Mouse (Mus musculus) liver, adult 2 months (tissue): Measurements from ENCODE around the gene Scin. TPM values are rescaled to one million over a fixed set of nuclear protein-coding genes. Genes with fewer than 3 reads are reported as not detected.

ENCODE experiments used
- DNase-seq: peaks from one replicate; pipeline ENCODE4 v3.0.0-alpha.2; 2011; ENCODE audit warnings: low read depth, low spot score; ENCODE audit errors: extremely low read depth
- H3K27ac ChIP-seq: fragments of 200-500 bp; replicated peaks from 2 replicates; pipeline ENCODE4 v1.5.1; 2012; ENCODE audit warnings: low read depth, mild to moderate bottlenecking, control low read depth, inconsistent platforms, low read length; ENCODE audit not compliant: insufficient read depth
- H3K27me3 ChIP-seq: fragments of 200-500 bp; 2 replicates; pipeline ENCODE4 v1.6.1; 2012; ENCODE audit warnings: mild to moderate bottlenecking, moderate library complexity, low read length, inconsistent platforms; ENCODE audit not compliant: control insufficient read depth, insufficient read depth
- H3K36me3 ChIP-seq: fragments of 200-500 bp; 2 replicates; pipeline ENCODE4 v1.6.1; 2012; ENCODE audit warnings: low read length, inconsistent platforms; ENCODE audit not compliant: control insufficient read depth, insufficient read depth
- H3K4me1 ChIP-seq: fragments of 200-500 bp; 2 replicates; pipeline ENCODE4 v1.6.1; 2011; ENCODE audit warnings: low read length; ENCODE audit not compliant: control insufficient read depth, insufficient read depth
- H3K4me3 ChIP-seq: fragments of 200-500 bp; 2 replicates; pipeline ENCODE4 v1.5.1; 2011; ENCODE audit warnings: low read depth, mild to moderate bottlenecking, control low read depth, low read length, moderate library complexity; ENCODE audit not compliant: insufficient read depth
- H3K79me2 ChIP-seq: fragments of 200-500 bp; 2 replicates; pipeline ENCODE4 v1.6.1; 2012; ENCODE audit warnings: inconsistent platforms, mild to moderate bottlenecking, low read length, moderate library complexity; ENCODE audit not compliant: control insufficient read depth, insufficient read depth
- H3K9ac ChIP-seq: fragments of 200-500 bp; 2 replicates; pipeline ENCODE4 v1.6.1; 2012; ENCODE audit warnings: low read depth, mild to moderate bottlenecking, control low read depth, inconsistent platforms, low read length
- CTCF ChIP-seq: fragments of 200-500 bp; IDR thresholded peaks from 2 replicates; pipeline ENCODE4 v1.5.1; 2011; ENCODE audit warnings: low read depth, low read length, control low read depth
- POLR2A ChIP-seq: fragments of 200-500 bp; IDR thresholded peaks from 2 replicates; pipeline ENCODE4 v1.6.1; 2011; ENCODE audit warnings: low read length, control low read depth; ENCODE audit not compliant: insufficient read depth; ENCODE audit errors: extremely low read depth
- WGBS: fragments of 180-500 bp; shearing (Covaris S2); methylation state at CpG from one replicate; pipeline ENCODE4 v1.1.7; 2018; 5-methylcytosine and 5-hydroxymethylcytosine counted together
- polyA plus RNA-seq: library from polyadenylated mRNA; depleted of rRNA; stranded (reverse); fragments of >200 nt; gene quantifications from 2 replicates; pipeline ENCODE4 v1.2.3, GENCODE M21; 2012
- total RNA-seq: library from RNA; depleted of rRNA; stranded (reverse); fragments of >200 nt; gene quantifications from 2 replicates; pipeline ENCODE4 v1.2.3, GENCODE M21; 2014

Gene Scin
- total and polyA plus RNA-seq, 2 experiments: 0.04 TPM; not detected in 1

DNA sequence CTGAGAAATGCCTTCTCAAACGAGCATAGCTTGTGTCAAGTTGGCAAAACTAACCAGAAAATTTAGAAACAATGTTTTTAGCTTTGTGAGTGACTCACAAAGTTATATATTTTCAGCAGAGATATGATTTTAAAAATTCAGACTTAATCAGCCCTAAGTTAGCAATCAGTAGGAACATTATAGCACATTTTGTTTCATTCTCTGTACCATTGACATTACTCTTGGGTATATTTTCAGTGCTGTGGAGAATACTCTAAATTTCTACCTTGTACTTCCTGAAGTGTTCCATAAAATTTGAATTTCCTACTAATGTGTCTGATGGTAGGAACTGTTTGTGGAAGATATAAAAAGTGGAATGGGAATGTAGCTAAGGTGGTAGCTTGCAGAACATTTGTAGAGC lies 87.0 kb downstream of the Scin start:
- H3K27me3 ChIP-seq: no peaks in the 10 kb centered on the region
- no peak for DNase-seq
- H3K27ac ChIP-seq: no peak overlapping the region
- H3K9ac ChIP-seq: no peak overlapping the region
- WGBS: 67% methylated on average over 1 of the region's 1 CpGs
- H3K4me1 ChIP-seq: no peaks in the 10 kb centered on the region
- H3K36me3 ChIP-seq: no peaks in the 10 kb centered on the region
- no peak for TF ChIP-seq POLR2A
- no peak for TF ChIP-seq CTCF
- no peaks in the 10 kb centered on the region for H3K79me2 ChIP-seq
- H3K4me3 ChIP-seq: no peak overlapping the region

DNA sequence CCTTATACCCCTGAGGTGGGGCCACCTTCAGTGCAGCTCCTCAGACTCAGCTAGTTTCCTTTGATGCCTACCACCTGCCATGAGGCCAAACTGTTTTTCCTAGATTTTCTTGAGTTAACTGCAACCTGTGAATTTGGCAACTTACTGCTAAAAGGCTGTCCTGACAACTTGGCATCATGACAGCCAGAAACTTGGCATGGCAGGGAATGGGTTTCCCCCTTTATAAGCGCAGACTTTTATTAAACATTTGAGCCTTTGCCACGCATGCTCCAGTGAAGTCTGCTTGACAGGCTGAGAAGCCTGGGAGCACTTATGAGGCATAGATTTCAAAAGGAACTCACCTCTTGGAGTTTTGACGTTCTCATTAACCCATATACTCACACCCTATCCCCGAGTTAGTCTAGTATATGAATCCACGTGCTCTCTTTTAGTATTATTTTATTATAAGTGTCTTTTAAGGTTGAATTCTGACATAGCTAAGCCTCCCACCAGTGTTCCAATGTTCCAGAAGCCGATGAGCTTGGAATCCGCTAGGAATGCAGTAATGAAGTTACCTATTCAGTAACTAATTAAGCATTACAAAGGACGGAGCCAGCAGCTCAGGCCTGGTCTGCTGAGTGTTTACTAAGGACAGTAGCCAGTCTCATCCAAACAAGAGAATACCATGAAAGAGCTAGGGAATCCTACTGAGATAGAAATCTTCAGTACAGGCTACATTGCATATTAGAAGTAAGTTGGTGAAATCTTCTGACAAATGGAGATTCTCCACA lies 90.0 kb downstream of the Scin start:
- TF ChIP-seq CTCF (no peak), POLR2A (no peak)
- 85% methylated on average over 8 of the region's 8 CpGs for WGBS
- Histone ChIP-seq H3K9ac (no peak overlapping the region), H3K4me1 (no peaks in the 10 kb centered on the region), H3K79me2 (no peaks in the 10 kb centered on the region), H3K36me3 (no peaks in the 10 kb centered on the region), H3K4me3 (no peak overlapping the region), H3K27me3 (no peaks in the 10 kb centered on the region), H3K27ac (no peak overlapping the region)
- DNase-seq: no peak

DNA sequence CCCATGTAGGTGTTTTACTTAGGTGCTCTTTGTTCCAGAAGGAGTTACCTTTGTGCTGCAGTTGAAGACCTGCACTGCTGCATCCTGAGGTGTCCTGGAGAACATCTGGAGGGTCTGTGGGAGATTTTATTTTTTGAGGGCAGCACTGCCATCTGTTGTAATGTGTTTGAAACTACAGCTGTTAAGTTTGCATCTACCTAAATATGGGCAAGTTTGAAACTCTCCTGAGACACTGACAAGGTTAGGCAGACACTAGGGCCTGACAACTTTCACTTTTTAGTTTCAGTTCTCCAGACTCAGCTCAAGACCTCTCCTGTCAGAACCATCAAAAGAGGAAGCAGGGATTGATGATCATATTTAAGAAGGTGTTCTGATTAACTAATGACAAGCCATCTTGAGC lies 94.0 kb downstream of the Scin start:
- Histone ChIP-seq H3K36me3 (0 out of 2 replicates have a peak, but pooled peaks cover 2% of the 10 kb centered on the region), H3K9ac (no peak overlapping the region), H3K27me3 (no peaks in the 10 kb centered on the region), H3K79me2 (peaks cover 7% of the 10 kb centered on the region; the same call in 1 of the 2 replicates), H3K4me3 (no peak overlapping the region), H3K27ac (no peak overlapping the region), H3K4me1 (peaks cover 8% of the 10 kb centered on the region)
- peak; percentile 39 for DNase-seq
- TF ChIP-seq POLR2A: no peak
- peak; percentile 36; the same call in 1 of the 2 replicates for TF ChIP-seq CTCF

DNA sequence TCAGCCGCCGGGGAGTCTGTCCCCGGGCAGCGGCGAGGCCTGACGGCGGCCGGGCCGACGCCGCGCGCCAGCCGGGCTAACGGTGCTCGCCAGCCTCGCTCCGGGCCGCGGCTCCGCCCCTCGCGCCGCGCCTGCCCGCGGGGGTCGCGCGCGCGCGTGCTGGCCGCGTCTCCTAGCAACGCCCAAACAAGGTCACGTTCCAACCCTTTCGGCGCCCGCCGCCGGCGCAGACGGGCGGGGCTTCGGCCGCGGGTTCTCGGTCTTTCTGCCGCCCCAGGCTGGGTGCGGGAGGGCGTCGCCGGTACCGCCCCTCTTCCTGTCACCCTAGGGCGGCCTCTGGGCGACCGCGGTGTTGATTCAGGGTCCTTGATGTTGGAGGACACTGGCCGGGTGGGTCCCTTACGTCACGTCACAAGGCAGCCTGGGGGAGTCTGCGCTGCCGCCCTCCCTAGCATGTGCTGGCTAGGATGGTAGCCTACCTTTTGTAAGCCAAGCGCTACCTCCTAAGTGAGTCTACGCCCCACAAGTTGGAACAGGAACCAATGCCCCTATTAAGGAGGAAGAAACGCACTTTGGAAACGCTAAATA lies 96.1 kb downstream of the Scin start, which contains the start of gene Arl4a:
Gene Arl4a, minus strand, starts transcription at position 150 of the 588 bp plus-strand sequence.
- peaks cover 7% of the 10 kb centered on the region; the same call in 1 of the 2 replicates for H3K79me2 ChIP-seq
- H3K36me3 ChIP-seq: 0 out of 2 replicates have a peak, but pooled peaks cover 2% of the 10 kb centered on the region
- H3K27me3 ChIP-seq: no peaks in the 10 kb centered on the region
- DNase-seq: peak; percentile 49
- peak within 1 kb of the TSS; percentile 89 for H3K27ac ChIP-seq
- WGBS: 2% methylated on average over 67 of the region's 68 CpGs
- peaks cover 15% of the 10 kb centered on the region for H3K4me1 ChIP-seq
- TF ChIP-seq CTCF (no peak), POLR2A (no peak)
- peak within 1 kb of the TSS; percentile 82 for H3K9ac ChIP-seq
- peak within 1 kb of the TSS; percentile 71 for H3K4me3 ChIP-seq

DNA sequence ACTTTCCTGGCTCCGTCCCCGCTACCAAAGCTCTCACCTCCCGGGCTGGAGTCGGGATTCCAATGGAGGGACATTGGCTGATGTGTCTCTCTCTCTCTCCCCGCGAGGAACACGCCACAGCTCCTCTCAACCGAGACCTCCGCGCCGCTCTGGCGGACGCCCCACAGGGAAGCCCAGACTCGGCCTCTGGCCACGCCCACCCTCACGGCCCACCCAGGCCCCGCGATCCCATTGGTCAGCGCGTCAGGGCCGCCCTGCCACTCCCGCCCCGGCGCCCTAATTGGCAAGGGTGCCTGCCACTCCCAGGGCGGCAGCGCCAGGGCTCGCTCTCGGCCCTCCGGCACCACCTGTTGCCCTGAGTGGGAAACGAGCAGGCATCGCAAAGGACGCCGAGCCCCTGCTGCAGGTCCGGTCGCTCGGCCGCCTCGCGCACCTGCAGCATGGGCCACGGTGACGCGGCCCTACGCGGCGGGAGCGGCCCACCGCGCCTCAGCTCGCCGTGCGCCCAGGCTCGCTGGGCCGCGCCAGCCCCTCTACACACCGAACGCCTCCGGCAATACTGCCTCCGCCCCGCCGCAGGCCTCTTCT lies 96.7 kb downstream of the Scin start:
- peak; percentile 82 for DNase-seq
- Histone ChIP-seq H3K27ac (peak overlapping the region; percentile 89), H3K9ac (peak overlapping the region; percentile 82), H3K36me3 (0 out of 2 replicates have a peak, but pooled peaks cover 2% of the 10 kb centered on the region), H3K4me1 (peaks cover 15% of the 10 kb centered on the region), H3K27me3 (no peaks in the 10 kb centered on the region), H3K79me2 (peaks cover 7% of the 10 kb centered on the region; the same call in 1 of the 2 replicates), H3K4me3 (peak overlapping the region; percentile 71)
- TF ChIP-seq CTCF: peak; percentile 84
- peak; percentile 99 for TF ChIP-seq POLR2A
- WGBS: under 1% methylated on average over 60 of the region's 60 CpGs
